Mouse (Mus musculus) spleen, postnatal 10 days (tissue): ENCODE results near the gene Gstp1.
A peak's percentile ranks its signal among the peaks of the same experiment; 100 is the strongest.
"Not testable (repeated sequence)": the region's sequence is repeated elsewhere in the genome, so short reads cannot be mapped to it uniquely, and the experiment has no call there.

Experiments used
- DNase-seq, 2 experiments: peaks; one replicate each; pipeline ENCODE4 v3.0.0; 2021 to 2022; ENCODE audit warnings: low spot score in 2 of 2

The Gstp1 gene

DNA sequence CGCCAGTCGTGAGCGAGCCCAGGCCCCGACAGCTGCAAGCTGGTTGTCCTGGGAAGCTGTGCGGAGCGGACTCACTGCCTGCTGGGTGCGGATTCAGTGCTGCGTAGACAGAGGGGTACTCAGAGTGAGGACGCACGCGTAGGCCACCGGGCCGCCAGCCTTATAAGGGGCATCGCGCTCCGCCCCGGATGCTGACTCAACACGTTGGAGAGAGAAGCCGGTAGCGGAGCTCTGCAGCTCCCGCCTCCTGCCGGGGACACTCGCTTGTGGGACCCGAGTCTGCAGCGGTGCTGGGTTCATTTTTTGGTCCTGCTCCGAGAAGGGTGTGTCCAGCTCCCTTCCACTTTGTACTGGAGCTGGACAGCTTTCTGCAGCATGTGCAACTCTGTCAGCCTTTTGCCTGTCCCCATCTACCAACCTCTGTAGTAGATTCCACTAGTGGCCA lies at the start of gene Gstp1:
Gene Gstp1, minus strand, starts transcription at position 198 of the 445 bp plus-strand sequence.
- peak; percentile 70 to 87 for DNase-seq

DNA sequence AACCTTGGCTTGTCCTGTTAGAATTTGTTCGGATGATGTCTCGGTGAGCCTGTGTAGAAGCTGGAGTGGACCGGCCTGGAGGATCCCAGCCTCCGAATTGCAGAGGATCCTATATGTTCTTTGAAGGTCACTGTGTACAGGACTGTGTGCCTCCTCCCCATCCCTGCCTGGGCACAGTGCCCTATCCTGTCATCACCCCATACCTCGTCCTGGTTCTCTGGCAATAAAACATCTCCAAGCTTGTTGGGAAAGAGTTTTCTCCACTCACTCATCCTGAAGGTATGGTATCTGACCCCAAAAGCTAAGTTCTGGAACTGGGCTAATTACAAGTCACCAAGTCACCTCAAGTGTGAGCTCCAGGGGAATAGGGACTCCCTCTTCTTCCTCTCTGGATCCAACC lies 49.3 kb upstream of the Gstp1 start:
- no peak for DNase-seq

DNA sequence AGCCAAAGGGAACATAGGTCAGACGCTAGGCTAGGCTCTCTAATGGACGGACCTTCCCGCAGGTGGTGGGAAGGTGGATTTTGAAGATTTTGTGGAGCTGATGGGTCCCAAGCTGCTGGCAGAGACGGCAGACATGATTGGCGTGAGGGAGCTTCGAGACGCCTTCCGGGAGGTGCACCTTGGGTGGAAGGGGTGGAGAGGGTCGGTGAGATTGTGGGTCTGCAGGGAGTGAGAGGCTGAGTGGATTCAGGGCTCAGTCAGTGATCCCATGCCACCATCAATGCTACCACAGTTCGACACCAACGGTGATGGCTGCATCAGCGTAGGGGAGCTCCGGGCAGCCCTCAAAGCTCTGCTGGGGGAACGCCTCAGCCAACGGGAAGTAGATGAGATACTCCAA lies 48.4 kb upstream of the Gstp1 start:
- DNase-seq, result no peak

DNA sequence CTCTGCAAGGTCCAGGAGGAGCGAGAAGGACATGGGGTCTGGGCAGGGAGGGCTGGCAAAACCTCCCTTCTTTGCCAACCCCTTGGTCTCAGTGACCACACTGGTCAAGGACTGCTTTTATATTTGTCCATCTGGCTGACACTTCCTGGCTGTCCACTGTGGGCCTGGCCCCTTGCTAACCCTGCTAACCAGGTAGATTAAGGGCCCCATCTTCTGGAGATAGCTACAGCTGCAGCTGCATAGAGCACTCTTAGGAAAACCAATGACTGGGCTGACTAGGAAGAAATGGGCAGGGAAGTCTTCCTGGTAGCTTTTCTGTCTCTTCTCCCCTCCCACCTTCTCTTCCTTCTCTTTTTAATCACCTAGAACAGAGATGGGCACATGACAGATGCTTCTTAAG lies 47.2 kb upstream of the Gstp1 start:
- no peak for DNase-seq

DNA sequence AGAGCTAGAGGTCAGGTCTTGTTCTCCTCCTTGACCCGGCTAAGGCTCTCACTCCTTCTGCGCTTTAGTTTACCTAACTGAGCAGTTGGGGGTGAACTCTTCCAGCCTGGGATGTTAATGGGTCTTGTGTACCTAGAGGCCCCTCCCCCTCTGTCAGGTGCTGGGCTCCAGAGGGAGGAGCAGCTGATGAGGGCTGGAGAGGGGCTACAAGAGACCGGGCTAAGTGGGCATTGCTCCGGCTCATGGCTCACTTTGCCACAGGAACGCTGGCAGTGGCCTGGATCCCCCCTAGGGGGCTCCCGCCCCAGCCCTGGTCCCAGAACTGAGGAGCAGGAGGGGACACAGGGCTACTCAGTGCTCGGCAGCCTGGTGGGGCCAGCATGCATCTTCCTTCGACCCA lies 46.0 kb upstream of the Gstp1 start:
- DNase-seq, result no peak

DNA sequence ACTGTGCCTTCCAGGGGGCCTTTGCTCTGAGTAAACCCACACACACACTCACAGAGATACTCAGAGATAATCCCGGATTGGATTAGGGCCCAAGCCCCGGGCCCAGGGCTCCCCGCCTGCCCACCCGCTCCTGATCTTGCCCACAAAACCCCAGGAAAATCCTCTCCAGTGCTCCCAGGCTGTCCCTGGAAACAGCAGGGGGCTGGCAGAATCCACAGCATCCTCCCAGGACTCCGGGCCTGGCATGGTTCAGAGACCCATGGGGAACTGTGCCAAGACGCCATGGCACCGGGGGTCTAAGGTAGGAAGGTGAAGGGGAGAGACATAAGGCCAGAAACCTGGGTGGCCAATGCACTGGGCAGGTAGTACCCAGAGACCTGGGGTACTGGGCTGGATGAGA lies 45.5 kb upstream of the Gstp1 start:
- no peak for DNase-seq

DNA sequence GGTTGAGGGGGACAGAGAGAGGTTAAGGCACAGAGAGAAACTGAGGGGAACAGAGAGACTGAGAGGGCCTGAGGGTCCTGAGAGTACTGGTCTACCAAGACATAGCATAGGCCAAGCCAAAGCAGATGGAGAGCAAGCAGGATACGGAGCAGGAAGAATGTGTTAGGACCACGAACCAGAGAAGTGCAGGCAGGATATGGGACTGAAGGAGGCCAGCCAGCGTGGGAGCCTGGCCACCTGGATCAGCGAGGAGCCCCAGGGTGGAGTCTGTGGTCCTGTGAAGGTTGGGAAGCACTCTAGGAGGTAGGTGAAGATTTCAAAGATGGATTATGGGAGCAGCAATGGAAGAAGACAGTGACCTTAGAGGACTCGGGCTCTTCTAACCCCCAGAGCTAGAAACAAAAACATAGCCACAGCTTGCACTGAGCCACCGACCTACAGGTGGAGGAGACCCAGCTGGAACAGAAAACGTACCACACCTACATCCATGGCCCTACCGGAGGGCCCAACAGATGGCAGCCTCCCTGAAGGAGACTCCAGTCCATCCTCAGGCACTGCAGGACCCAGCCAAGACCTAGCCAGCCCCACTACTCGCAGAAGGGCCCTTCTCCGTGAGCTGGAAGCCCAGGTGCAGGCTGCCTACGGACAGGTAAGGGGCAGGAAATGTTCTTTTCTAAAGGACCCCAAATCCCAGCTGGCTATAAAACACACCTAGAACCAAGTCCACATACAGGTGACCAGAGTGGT lies 44.6 kb upstream of the Gstp1 start:
- DNase-seq, result no peak

DNA sequence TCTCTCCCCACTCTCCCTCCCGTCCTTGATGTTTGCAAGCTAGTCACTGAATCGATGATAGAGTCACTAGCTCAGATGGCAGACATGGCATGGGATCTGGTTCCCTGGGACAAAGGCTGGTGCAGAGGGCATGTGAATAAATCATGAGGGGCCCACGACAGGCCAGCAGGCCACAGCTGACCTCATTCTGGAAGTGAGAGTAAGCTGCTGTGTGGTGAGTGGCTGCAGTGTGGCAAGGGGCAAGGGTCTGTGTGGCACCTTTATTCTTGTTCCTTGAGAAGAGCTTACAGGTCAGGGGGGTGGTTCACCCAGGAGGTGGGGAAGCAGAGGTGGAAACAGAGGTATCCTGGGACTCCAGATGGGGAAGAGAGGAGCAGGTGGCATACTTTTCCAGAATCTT lies 43.6 kb upstream of the Gstp1 start, which contains the start of gene Cabp2:
Gene Cabp2, plus strand, starts transcription at position 185 of the 400 bp plus-strand sequence.
- DNase-seq, result no peak

DNA sequence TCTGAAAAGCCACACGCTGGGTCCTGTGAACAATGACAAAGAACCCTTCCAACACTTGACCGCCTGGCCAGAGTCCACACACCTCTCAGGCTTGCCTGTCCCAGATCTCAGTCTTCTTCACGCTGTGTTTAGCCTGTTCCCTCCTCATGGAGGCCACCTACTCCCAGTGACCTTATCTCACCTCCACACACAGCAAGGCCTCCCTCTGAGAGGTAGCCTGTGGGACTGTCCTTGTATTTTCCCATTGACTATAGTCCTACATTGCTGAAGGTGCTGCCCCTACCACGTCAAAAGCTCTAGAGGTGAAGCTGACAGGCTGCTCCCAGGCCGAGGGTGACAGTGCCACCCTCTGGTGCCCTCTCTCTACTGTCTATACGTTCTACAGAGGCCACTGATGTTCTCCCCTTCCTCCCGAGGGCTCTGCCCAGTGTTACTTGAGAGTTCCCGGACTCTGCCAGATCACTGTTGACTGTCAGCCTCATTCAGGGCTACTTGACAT lies 42.8 kb upstream of the Gstp1 start:
- peak; percentile 58 to 64 for DNase-seq

DNA sequence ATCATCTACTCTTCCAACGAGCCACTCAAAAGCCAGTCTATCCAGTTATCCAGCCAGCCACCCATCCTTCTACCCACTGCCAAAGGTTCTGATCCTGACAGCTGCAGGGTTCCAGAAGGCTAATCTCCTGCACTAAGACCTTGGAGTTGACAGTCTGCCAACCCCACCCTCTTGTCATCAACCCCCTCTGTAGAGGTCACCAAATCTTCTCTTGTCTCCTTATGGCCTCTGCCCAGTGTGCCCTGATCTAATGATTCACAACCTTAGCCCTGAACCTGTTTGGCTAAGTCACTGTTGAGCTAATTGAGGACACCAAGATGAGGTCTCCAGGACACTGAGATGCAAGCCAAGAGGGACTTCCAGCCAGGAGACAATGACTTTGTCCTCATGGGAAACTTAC lies 41.8 kb upstream of the Gstp1 start:
- DNase-seq, result peak in 1 of 2 experiments; percentile 78

DNA sequence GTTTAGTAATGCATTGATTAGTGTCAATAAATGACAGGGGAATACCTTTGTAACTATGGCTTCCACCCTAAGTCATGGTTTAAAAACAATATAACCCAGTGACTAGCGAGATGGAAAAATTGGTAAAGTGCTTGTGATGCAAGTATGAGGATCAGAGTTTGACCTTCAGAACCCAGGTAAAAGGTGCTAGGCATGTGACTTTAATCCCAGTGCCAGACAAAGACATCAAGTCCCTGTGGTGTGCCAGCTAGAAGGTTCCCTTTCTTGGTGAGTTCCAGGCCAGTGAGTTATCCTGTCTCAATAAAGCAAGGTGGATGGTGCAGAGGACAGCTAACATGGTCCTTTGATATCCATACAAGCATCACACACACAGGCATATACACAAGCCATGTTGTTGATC lies 37.7 kb upstream of the Gstp1 start:
- no peak for DNase-seq

DNA sequence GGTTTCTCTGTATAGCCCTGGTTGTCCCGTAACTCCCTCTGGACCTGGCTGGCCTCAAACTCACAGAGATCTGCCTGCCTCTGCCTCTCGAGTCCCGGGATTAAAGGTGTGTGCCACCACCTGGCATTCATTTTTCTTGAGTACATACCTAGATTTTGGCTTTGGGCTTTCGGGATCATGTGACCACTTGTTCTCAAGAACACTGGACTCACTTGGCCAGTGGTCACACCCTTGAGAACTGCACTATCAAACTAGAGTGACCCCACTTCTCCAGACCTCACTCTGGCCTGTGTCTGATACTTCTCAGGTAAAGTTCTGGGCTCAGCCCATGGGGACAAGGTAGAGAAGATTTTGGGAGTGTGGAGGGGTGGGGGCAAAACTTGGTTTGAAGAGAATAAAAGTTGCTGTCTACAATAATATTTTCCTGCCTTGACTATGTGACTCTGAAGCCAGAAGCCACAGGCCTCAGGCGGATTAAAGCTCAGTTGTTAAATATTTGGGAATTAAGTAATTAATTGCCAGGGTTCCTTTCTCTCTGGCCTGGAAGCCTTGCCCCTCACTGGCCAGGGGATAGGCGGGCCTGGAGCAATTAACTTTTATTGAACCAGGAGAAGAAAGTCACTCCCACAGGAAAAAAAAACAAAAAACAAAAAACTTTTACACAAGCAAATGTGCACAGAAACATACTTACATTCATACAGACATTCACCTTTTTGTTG lies 35.1 kb upstream of the Gstp1 start:
- no peak for DNase-seq

DNA sequence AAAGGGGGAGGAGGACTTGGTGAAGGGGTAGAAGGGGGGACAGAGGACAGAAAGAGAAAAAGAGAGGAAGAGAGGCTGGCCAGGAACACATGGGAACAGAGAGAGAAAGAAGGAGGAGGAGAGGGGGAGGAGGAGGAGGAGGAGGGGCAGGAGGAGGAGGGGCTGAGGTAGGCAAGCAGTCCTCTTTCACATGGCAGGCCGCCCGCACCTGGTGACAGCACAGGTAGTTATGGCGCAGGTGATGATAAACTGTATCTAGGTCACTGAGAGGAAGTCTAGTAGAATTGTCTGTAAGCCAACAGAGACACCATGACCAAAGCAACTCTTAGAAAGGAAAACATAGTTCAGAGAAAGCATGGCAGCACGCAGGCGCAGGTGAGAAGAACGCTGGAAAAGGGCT lies 33.6 kb upstream of the Gstp1 start:
- no peak for DNase-seq

DNA sequence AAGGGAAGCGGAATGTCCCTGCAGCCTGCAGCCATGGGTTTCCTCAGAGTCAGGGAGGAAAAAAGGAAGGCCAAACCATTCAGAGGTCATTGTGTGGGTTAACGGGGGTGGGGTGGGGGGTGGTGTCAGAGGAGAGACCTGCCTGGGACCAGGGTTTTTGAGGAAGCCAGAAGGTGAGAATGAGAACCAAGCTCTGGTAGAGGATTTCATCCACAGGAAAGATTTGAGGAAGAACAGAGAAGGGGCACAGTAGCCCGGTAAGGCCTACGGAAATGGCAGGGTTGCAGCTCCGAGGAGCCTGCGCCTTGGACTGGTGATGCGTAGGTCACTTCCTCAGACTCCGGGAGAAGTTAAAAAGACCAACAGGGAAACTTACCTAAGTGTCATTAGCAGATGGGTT lies 33.0 kb upstream of the Gstp1 start:
- DNase-seq, result no peak

DNA sequence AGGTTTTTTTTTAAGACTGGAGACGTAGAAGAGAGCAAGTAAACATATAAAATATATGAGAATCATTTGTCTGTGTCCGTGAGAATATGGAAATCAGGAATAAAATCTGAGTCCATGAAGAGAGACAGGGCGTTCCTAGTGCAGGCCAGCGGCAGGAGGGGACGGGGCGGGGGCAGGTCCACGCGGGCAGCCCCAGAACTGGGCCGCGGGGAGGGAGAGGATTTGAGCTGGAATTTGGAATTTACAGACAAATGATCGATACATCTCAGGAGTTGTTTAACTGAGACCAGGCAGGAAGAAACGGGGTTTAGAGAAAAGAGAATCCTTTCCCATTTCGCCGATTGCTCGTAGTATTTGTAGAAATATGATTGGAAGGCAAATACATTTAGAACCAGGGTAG lies 32.5 kb upstream of the Gstp1 start:
- no peak for DNase-seq

DNA sequence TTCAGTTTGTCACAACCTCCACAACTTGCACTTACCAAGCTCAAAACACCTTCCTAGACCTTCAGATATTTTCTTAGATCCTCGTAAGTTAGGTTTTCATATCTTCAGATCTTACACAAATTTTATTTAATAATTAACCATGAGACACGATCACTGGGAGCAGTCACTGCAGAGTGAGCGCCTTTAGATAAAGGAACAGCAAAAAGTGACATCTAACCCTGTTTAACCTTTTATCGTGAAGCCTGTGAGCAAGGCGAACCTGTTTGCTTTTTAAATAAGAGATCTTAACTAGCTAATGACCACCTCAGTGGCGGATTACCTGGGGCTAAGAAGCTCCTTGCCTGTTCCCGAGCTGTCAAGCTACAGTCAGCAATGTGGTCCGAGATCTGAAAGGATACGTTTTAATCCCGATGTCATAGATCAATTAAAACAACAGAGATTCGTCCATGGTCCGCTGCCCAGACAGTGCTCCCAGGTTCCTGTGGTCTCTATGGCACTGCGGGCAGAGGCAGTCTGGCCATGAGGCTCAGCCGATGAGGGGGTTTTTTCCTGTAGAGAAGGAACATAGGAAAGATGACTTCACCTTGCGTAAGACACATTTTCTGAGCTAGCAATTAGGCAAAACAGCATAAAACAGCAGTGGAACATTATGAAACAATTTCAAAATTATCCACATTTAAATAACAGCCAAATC lies 31.1 kb upstream of the Gstp1 start:
- no peak for DNase-seq

DNA sequence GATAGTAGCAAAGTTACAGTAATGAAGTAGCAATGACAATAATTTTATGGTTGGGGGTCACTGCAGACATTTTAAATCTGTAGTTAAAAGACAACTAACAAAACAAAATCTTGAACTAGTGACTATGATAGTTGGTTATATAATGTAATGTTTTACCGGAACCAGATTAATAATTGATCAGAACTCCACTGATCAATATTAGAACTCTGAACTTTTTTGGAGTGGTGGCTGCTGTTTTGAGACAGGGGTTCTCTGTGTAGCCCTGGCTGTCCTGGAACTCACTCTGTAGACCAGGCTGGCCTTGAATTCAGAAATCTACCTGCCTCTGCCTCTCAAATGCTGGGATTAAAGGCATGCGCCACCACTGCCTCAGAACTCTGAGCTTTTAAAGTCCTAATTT lies 30.5 kb upstream of the Gstp1 start:
- DNase-seq, result not testable (repeated sequence)

DNA sequence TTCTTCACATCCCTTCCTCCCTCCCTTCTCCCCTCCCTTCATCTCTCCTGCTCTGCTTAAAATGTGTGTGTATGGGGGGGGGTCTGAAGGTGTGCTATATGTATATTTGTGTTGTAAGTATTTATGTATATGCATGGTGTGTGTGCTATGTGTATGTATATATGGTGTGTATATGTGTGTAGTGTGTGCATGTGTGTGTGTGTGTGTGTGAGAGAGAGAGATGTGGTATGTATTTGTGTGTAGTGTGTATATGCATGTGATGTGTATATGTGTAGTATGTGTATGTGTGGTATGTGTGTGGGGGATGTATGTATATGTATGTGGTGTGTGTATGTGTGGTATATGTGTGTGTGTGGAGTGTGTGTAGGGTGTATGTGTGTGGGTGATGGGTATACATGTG lies 29.1 kb upstream of the Gstp1 start:
- no peak for DNase-seq

DNA sequence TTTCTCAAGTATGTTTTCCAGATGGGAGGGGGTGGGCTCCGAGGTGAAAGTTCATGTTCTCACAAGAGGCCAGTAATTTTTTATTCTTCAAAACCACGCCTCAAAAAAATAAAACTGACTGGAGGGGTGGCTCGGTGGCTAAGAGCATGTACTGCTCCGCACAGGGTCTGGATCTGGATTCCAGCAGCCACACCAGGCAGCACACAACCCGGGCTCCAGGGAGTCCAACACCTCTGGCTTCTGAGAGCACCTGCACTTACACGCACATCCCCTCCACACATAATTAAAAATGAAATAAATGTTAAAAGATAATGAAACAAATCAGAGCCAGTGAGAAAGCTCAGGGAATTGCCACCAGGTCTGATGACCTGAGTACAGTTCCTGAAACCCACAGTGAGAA lies 28.5 kb upstream of the Gstp1 start:
- DNase-seq, result peak in 1 of 2 experiments; percentile 11

DNA sequence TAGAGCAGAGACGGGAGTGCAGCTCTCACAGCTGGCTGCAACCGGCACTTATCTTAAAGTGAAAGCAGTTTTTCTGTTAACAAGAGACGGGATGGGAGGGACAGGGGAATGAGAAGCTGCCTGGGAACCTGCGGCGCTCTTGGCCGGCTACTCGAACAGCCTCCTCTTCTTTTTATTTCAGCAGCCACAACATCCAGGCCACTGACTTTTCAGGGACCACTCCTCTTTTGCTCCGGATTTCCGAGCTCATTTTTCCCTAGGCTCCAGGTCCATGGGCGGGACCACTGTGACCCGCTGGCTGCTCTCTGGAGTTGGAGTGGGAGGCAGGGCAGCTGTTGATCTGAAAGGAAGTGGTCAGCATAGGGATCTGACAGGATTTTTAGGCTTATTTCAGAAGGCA lies 26.7 kb upstream of the Gstp1 start:
- not testable (repeated sequence) for DNase-seq

DNA sequence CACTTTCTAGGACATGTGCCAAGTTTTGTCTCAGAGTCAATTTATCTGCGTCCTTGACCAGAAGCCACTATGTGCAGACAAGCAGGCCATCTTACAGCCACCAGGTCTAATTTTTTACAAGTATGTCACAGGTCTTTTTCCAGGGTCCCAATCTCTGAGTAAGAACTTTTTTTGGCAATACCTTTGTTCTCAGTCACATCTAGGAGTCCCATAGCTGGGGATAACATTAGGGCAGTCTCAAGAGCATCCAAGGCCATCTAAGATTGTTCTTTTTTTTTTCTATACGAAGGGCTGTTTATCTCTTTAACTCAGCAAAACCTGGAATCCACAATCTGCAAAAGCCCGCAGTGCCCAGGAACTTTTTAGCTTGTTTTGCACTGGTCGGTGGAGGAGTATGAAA lies 25.6 kb upstream of the Gstp1 start:
- not testable (repeated sequence) for DNase-seq

DNA sequence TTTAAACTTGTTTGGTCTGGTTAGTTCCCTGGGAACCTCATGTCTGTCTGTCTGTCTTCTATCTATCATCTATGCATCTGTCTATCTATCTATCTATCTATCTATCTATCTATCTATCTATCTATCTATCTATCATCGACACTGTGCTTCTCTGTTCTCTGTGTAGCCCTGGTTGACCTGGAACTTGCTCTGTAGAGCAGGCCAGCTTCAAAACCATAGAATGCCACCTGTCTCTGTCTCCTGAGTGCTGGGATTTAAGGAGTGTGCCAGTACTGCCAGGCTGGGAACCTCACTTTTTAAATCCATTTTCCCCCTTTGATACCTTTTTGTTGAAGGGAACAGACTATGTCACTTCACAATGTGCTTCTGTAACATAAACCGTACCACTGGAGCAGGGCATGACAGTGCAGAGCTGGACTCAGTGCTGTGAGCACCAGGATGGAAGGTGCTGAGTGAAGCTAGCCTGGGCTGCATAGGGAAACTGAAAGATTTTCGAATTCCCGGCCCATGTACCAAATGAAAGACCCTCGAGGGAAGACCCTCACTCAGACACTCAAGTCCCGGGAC lies 23.2 kb upstream of the Gstp1 start:
- DNase-seq, result no peak
